Comparison of ENCODE assay signal across 20 mouse cellular contexts in the genomic region with DNA sequence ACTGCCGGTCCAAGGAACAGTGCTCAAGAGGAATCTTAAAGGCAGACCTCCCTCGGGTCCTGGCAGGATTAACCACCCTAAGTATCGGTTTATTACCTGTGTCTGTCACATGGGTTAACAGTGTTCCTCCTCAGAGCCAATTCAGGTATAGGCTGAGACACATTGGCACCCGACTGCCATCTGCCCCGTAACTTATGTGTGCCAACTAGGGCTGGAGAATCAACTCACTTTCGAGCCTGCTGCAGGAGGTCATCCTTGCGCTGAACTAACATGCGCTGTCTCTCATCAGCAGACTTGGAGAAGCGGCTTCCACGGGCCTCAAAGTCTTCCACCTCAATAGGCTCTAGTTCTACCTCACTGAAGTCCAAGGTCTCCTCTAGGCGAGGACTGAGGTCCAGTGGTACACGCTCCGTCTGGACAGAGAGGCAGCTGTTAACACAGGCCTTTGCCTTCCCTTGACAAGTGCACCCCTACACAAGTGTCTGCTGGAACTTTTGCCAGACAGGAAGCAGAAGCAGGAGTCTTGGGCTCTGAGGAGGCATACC. TPM values are rescaled to one million over a fixed set of nuclear protein-coding genes. Genes with fewer than 3 reads are reported as not detected.
DNase-seq lines count a peak whose midpoint lies in the region; ATAC-seq and TF ChIP-seq lines count a peak whose summit lies in the region.
"Had no signal": no experiment of that assay in that cellular context is flagged by ENCODE, and none has a peak within 500 bp of the region (broad histone marks: within the 10 kb centered on the region; RNA-seq: fewer than 3 reads in every experiment).

No protein-coding gene starts in this region.

- H3K9me3 ChIP-seq in heart, embryonic 12.5 days (replicated peaks), result no peaks in the 10 kb centered on the region
- no peaks in the 10 kb centered on the region for H3K9me3 ChIP-seq in liver, embryonic 14.5 days (ENCODE audit: control insufficient read depth, low read length)
- H3K9me3 ChIP-seq: embryonic facial prominence, embryonic 12.5 days; forebrain, embryonic 15.5 days; hindbrain, embryonic 15.5 days; midbrain, embryonic 15.5 days had no signal

- TF ChIP-seq EP300 in liver, embryonic 14.5 days (IDR thresholded peaks at IDR 0.05; ENCODE audit: low read depth), result no peak

- no peak for ATAC-seq in heart, embryonic 12.5 days (ENCODE audit: insufficient number of reproducible peaks, low FRiP score)
- ATAC-seq in liver, embryonic 14.5 days (ENCODE audit: insufficient read depth), result 0 out of 2 replicates have a peak, but pooled peaks have one; percentile 10
- ATAC-seq: forebrain, embryonic 15.5 days; midbrain, embryonic 15.5 days had no signal

- H3K27me3 ChIP-seq in heart, embryonic 12.5 days (replicated peaks), result no peaks in the 10 kb centered on the region
- H3K27me3 ChIP-seq in liver, embryonic 14.5 days (ENCODE audit: control insufficient read depth, insufficient read depth, low read length), result no peaks in the 10 kb centered on the region
- H3K27me3 ChIP-seq: embryonic facial prominence, embryonic 12.5 days; forebrain, embryonic 15.5 days; hindbrain, embryonic 15.5 days; megakaryocyte, embryonic 14.5 days; midbrain, embryonic 15.5 days had no signal

- peaks cover 73% of the 10 kb centered on the region for H3K36me3 ChIP-seq in heart, embryonic 12.5 days
- peaks cover 72% of the 10 kb centered on the region for H3K36me3 ChIP-seq in liver, embryonic 14.5 days (replicated peaks; ENCODE audit: control insufficient read depth, insufficient read depth, low read depth)

- no peak for TF ChIP-seq CTCF in liver, embryonic 14.5 days (IDR thresholded peaks at IDR 0.05; ENCODE audit: low read depth)

- H3K4me2 ChIP-seq in heart, embryonic 12.5 days, result no peak overlapping the region
- no peak overlapping the region for H3K4me2 ChIP-seq in liver, embryonic 14.5 days (ENCODE audit: low read depth)
- H3K4me2 ChIP-seq: embryonic facial prominence, embryonic 12.5 days; forebrain, embryonic 15.5 days; hindbrain, embryonic 15.5 days; midbrain, embryonic 15.5 days had no signal

- peaks cover 3% of the 10 kb centered on the region; the same call in 1 of the 2 replicates for H3K4me1 ChIP-seq in heart, embryonic 12.5 days (replicated peaks)
- peaks cover 0 to 11% of the 10 kb centered on the region in 2 experiments; a peak in 2 of 4 replicates for H3K4me1 ChIP-seq in liver, embryonic 14.5 days (replicated peaks; ENCODE audit: control insufficient read depth in 2 of 2, insufficient read depth in 2 of 2, low read length in 1 of 2)
- H3K4me1 ChIP-seq: forebrain, embryonic 15.5 days; hindbrain, embryonic 15.5 days; megakaryocyte, embryonic 14.5 days; midbrain, embryonic 15.5 days had no signal

- DNase-seq in heart, adult 11 months, result peak; percentile 89
- DNase-seq in brain, adult 2 months (ENCODE audit: low read depth, low spot score), result peak; percentile 45
- DNase-seq in cerebellum, adult 9-11 months, result peak; percentile 50
- DNase-seq in liver, embryonic 14.5 days (ENCODE audit: low read depth in 3 of 3, low spot score in 3 of 3), result no peak
- DNase-seq in lung, postnatal 14 days, result no peak
- DNase-seq in heart, adult 9 months (ENCODE audit: low spot score in 2 of 2), result no peak
- DNase-seq: adrenal gland, adult 2 months; heart, postnatal 4 days; kidney, adult 2 months; kidney, postnatal 10 days; lung, adult 18-20 months; thymus, adult 2 months had no signal

- no peak overlapping the region for H3K27ac ChIP-seq in heart, embryonic 12.5 days (ENCODE audit: poor library complexity, severe bottlenecking)
- H3K27ac ChIP-seq in liver, embryonic 14.5 days, result no peak overlapping the region
- H3K27ac ChIP-seq: embryonic facial prominence, embryonic 12.5 days; forebrain, embryonic 15.5 days; hindbrain, embryonic 15.5 days; midbrain, embryonic 15.5 days had no signal

- WGBS in heart, embryonic 12.5 days, result 91% methylated on average over 13 of the region's 13 CpGs
- WGBS in liver, embryonic 14.5 days (ENCODE audit: insufficient replicate concordance), result 85% methylated on average over 13 of the region's 13 CpGs

- H3K9ac ChIP-seq in heart, embryonic 12.5 days, result no peak overlapping the region
- H3K9ac ChIP-seq in liver, embryonic 14.5 days (replicated peaks), result no peak overlapping the region
- H3K9ac ChIP-seq: embryonic facial prominence, embryonic 12.5 days; forebrain, embryonic 15.5 days; hindbrain, embryonic 15.5 days; midbrain, embryonic 15.5 days had no signal

- no peak overlapping the region for H3K4me3 ChIP-seq in heart, embryonic 12.5 days
- H3K4me3 ChIP-seq in liver, embryonic 14.5 days (ENCODE audit: insufficient read depth in 1 of 2, low read depth in 2 of 2, low read length in 2 of 2), result no peak overlapping the region
- H3K4me3 ChIP-seq: embryonic facial prominence, embryonic 12.5 days; erythroblast, embryonic 14.5 days; forebrain, embryonic 15.5 days; hindbrain, embryonic 15.5 days; megakaryocyte, embryonic 14.5 days; midbrain, embryonic 15.5 days; myocyte had no signal

RNA-seq across cellular contexts. Expression of gene Amfr, which starts 38.7 kb away (rescaled TPM):
- 67.2 and 71.1 TPM in 2 replicates for polyA plus RNA-seq in heart, embryonic 12.5 days (2016; fragmentation: Nextera tagmentation; extraction: Ambion mirVana)
- 33.4 and 38.4 TPM in 2 replicates for polyA plus RNA-seq in liver, embryonic 14.5 days (2012; rRNA removed)
- polyA plus RNA-seq in liver, embryonic 14.5 days (2014; fragmentation: Nextera tagmentation; extraction: Ambion mirVana), result 50.0 and 53.1 TPM in 2 replicates

Comparison
In these comparisons a context has a peak if more than half of its experiments do, and no peak if none do; other contexts are left out.
1. DNase-seq: peak in heart, adult 11 months (single experiment), brain, adult 2 months (single experiment) and cerebellum, adult 9-11 months (single experiment); none in liver, embryonic 14.5 days (0 of 3), lung, postnatal 14 days (single experiment) and heart, adult 9 months (0 of 2).